Mouse (Mus musculus): ENCODE data around the gene Got1. TPM values are rescaled to one million over a fixed set of nuclear protein-coding genes. Genes with fewer than 3 reads are reported as not detected.

Gene Got1
- total RNA-seq (2021) = 1,000 to 10,000 TPM in 1 of 2 experiments, 100 to 1,000 TPM in 1; 980 to 1,055 TPM

DNA sequence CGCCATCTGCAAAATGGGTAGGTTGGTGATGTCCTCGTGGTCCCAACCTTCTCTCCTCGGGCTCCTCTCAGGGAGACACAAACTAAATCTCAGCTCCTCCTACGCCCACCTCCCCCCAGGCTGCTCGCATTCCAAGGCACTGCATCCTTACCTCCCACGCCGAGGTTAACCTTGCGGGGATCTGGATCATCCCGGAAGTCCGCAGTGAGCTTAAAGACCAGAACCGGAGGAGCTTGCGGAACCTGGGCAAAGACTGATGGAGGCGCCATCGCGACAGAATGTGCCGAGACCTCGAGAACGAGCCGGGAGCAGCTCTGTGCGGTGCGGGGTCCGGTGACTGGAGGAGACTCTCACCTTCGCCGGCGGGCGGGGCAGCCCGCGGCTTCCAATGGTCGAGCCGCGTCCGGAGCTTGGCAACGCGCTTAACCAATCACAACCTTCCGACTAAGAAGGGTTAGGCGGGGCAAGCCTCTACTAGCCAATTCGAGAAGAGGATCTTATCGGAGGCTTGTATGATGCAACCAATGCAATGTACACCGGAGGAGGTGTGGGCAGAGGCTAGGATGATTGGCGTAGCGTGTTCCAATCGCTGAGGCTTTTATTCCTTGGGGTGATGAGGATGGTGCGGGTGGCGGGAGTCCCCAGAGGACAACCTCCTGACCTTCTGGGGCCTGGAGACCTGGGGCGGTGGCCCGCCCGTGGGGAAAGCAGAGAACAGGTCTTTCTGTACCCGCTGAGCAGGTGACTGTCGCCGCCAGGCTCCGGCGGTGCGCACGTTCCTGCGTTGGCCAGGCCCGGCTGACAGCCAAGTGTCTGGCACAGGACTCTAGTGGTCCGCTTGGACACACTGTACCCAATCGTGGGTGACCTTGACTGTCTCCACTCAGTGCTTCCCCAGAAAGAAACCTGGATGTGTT lies at the start of gene Got1:
TSS of gene Got1 (minus strand) at position 419 of the 917 bp plus-strand sequence.
- intact Hi-C loops (cut with DNase I) = no loop called here
- DNase-seq = peak; percentile 90 to 91

GRCm38 (mm10) chr19:43570831-43571790 lies 46.7 kb upstream of the Got1 start:
- intact Hi-C loops (cut with DNase I) = loop anchor here (2.0 to 5.0 kb wide), 2 partner anchors 84 to 96 kb away; no protein-coding TSS in a partner anchor
- peak; percentile 75 to 79 for DNase-seq

- no peak for DNase-seq
- intact Hi-C loops (cut with DNase I) = no loop called here
Observed at GRCm38 (mm10) chr19:43569133-43569532, 44.7 kb upstream of the Got1 start.

GRCm38 (mm10) chr19:43568298-43568697 lies 43.9 kb upstream of the Got1 start:
- intact Hi-C loops (cut with DNase I) = no loop called here
- DNase-seq = no peak

DNA sequence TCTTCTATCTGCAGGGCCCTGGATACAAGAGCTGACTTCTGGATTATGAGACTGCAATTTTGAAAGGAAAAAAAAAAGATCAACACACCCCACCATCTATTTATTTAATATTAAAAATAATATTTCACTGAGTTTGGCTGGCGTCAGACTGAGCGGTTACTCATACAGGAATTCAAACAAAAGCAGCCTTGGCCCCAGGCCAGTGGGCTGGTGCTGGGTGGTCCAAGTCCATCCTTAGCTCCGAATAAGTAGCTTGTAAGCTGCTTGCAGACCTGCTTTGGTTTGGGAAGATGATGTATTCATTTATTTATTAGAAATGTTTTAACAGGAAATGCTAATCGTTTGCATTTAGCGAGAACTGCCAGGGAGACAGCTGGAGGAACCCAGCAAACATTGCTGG lies 38.8 kb upstream of the Got1 start:
- peak in 1 of 2 experiments; percentile 20 for DNase-seq
- intact Hi-C loops (cut with DNase I) = no loop called here

DNA sequence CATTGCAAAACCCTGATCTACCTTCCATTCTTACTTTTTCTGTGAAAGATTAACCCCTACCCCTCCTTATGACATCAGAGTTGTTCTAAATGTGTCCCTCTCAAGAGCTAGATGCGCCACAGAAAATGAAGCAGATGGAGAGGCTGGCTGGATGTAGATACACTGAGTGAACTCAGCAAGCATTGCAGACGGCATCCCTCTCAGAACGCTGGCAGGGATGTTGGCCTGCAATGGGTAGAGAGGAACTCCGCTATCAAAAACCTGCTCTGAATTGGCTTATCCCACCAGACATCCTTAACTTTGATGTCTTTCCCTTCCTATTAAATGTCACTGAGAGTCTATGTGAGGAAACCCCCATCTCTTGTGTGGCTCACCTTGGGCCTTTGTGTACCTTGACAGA lies 37.4 kb upstream of the Got1 start:
- intact Hi-C loops (cut with DNase I) = no loop called here
- no peak for DNase-seq

GRCm38 (mm10) chr19:43560244-43560643 lies 35.8 kb upstream of the Got1 start:
- DNase-seq = no peak
- intact Hi-C loops (cut with DNase I) = no loop called here

GRCm38 (mm10) chr19:43551493-43551890 lies 27.1 kb upstream of the Got1 start:
- intact Hi-C loops (cut with DNase I) = no loop called here
- no peak for DNase-seq

DNA sequence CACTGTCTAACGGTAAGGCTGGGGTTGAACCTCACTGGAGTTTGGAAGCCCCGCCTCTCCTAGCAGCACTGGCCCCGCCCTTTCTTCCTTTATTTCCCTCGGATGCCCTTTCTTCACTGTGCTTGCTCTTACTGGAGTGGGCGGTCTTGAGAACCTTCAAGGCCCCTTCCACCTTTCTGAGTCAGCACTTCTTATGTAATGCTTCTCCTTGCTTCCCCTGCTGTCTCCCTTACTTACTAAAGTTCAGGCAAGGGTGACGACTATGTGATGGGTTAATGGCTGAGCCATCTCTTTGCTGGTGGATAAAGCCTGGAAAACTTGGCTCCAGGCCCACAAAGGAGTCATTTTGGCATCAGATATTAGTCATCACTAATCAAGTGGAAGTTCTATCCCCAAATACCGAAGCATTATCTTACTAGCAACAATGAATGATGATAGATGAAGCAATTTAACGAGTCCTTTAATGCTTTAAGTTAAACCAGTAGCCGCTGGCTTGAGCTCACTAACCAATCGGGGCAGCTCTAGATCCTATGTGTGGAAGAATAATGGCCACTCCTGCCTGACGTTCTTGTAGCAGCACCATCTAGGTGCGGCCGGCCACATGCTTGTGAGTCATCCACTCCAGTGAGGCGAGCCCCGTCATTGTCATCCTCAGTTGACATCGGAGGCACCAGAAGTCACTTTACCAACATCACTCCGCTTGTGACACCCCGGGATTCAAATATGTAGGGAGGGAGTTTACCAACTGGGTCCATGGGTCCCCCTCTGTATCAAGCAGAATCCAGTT lies 26.5 kb upstream of the Got1 start:
- no peak for DNase-seq
- intact Hi-C loops (cut with DNase I) = no loop called here

DNA sequence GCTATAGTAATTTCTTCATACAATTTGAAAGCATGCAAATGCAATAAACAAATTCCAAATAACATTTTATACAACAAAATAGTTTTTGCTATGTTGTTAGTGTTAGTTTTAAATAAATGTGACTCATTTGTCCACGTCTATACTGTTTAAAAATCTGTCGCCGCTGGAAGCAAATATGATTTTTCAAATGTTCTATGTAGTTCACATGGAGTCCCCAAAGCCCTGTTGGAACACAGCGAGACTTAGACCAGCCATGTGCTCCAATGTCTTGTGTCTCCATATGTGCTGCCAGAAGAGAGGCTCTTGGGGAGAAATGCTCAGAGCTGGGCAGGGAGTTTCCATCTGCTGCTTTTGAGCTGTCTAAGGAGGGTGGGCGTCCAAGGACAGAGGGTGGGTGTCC lies 23.7 kb upstream of the Got1 start:
- DNase-seq = no peak
- intact Hi-C loops (cut with DNase I) = no loop called here

DNA sequence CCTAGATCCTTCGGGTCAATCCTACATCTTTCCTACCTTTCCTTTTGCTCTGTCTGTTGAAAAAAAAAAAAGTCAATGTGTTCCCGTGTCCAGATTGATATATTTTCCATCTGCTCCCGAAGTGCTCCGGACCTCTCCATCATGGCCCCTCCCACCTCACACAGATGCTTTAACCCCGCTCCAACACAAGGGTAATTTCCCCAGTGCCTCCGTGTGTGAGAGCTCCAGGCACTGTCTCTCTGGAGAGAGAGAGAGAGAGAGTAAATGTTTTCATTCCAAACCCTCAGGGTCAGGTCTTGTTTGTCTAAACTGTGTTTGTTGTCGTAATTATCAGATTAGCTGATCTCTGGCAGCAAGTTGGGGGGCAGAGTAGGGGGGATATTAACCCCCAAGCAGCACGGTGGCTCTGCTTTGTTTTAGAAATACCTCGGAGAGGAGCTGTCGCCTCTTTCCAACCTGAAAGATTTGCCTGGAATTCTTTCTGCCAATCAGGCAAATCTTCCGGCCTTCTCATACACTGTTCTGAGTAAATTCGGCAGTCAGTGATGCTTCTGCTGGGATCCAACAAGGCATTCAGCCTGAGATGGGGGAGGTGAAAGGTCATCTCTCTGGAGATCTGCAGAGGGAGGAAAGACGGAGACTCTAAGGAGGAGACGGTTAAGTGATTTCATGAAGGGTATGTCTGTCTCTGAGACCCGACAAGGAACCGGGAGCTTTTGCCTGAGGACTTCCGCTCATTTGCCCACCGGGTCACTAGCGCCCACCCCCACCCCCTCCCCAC lies 22.1 kb upstream of the Got1 start:
- intact Hi-C loops (cut with DNase I) = no loop called here
- DNase-seq = no peak

DNA sequence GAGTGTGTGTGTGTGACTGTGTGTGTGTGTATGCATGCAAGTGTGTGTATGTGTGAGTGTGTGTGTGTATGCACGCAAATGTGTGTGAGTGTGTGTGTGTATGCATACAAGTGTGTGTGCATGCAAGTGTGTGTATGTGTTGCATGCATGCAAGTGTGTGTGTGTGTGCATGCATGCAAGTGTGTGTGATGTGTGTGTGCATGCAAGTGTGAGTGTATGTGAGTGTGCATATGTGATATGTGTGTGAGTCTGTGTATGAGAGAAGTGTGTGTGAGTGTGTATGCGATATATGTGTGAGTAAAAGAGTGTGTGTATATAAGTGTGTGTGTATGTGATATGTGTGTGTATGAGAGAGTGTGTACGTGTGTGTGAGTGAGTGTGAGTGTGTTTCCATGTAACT lies 11.0 kb upstream of the Got1 start:
- intact Hi-C loops (cut with DNase I) = no loop called here
- no peak for DNase-seq

- intact Hi-C loops (cut with DNase I) = loop anchor here (1.0 to 5.0 kb wide), 4 partner anchors 36 to 221 kb away; partner anchors contain the start of genes Cox15 and Cutc
- DNase-seq = no peak
Observed at GRCm38 (mm10) chr19:43530921-43531320, 6.5 kb upstream of the Got1 start.

GRCm38 (mm10) chr19:43530197-43530770 lies 5.9 kb upstream of the Got1 start:
- intact Hi-C loops (cut with DNase I) = loop anchor here (1.0 to 5.0 kb wide), 4 partner anchors 35 to 222 kb away; partner anchors contain the start of genes Cox15 and Cutc
- peak; percentile 61 to 77 for DNase-seq

- peak in 1 of 2 experiments; percentile 25 for DNase-seq
- intact Hi-C loops (cut with DNase I) = no loop called here
Observed at GRCm38 (mm10) chr19:43528056-43528587, 3.7 kb upstream of the Got1 start.

- peak in 1 of 2 experiments; percentile 34 for DNase-seq
- intact Hi-C loops (cut with DNase I) = no loop called here
Observed at GRCm38 (mm10) chr19:43527131-43527530, 2.7 kb upstream of the Got1 start.

DNA sequence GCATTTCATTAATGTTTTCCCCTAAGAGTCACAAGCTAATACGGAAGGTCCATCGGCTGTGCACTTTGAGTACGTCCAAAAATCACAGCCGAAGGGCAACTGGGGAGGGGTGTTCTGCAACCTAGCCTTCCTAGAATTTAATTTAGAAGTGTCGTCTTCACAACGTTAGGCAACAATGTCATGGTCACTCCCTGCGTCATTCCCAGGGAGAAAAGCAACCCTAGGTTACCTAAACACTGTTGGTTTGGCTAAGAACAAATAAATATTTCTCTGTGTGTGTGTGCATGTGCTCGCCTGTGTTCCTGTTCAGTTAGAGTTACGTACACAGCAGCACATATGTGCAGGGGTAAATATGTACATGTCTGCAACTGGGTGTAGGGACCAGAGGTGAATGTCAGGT lies 1.6 kb upstream of the Got1 start:
- intact Hi-C loops (cut with DNase I) = no loop called here
- no peak for DNase-seq

DNA sequence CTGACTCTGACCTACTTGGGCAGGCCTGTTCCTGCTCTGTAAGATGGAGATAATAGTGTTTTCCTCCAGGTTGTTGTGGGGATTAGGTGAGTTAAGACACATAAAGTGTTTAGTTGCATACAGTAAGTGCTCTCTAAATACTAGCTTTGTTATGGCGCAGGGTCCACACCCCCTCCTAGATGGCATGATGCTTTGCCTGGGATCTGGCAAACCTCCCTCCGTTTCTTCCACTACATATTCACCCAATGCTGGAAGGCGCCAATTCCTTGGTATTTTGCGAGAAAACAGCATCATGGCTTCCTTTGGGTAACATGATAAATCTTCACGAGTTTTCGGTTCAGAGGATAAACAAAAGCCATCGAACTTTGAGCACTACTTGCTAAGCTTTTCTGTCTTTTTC lies 1.2 kb upstream of the Got1 start:
- DNase-seq = no peak
- intact Hi-C loops (cut with DNase I) = no loop called here

- DNase-seq = peak in 1 of 2 experiments; percentile 51
- intact Hi-C loops (cut with DNase I) = no loop called here
Observed at GRCm38 (mm10) chr19:43525104-43525482, 688 bp upstream of the Got1 start.

Data from heart, postnatal 36 days (tissue).